Mouse (Mus musculus) CD8-positive naive resting alpha-beta T cell, adult 2 months (primary cell): ENCODE data around the gene Cox4i2.

Experiments used
- DNase-seq, 2 experiments: peaks; one replicate each; pipeline ENCODE4 v3.0.0; 2022; ENCODE audit warnings: low read depth in 2 of 2, low spot score in 2 of 2

The Cox4i2 gene

GRCm38 (mm10) chr2:152753944-152754711 is at the start of gene Cox4i2:
Gene Cox4i2 (plus strand): TSS chr2:152754173.
- DNase-seq = no peak

- DNase-seq = no peak
These were observed 49.7 kb upstream of the Cox4i2 start for GRCm38 (mm10) chr2:152704256-152704605.

GRCm38 (mm10) chr2:152704811-152705370 is 49.1 kb upstream of the Cox4i2 start:
- no peak for DNase-seq

- DNase-seq = no peak
These were observed 47.9 kb upstream of the Cox4i2 start for GRCm38 (mm10) chr2:152705993-152706571.

GRCm38 (mm10) chr2:152707186-152707585 is 46.8 kb upstream of the Cox4i2 start:
- DNase-seq = no peak

GRCm38 (mm10) chr2:152707627-152708026 is 46.3 kb upstream of the Cox4i2 start:
- DNase-seq = no peak

GRCm38 (mm10) chr2:152709066-152709465 is 44.9 kb upstream of the Cox4i2 start:
- DNase-seq = no peak

GRCm38 (mm10) chr2:152716241-152716772 is 37.7 kb upstream of the Cox4i2 start:
- DNase-seq = no peak

GRCm38 (mm10) chr2:152717652-152718051 is 36.3 kb upstream of the Cox4i2 start:
- no peak for DNase-seq

- no peak for DNase-seq
These were observed 35.9 kb upstream of the Cox4i2 start for GRCm38 (mm10) chr2:152718076-152718475.

- DNase-seq = no peak
These were observed 30.2 kb upstream of the Cox4i2 start for GRCm38 (mm10) chr2:152723651-152724331.

GRCm38 (mm10) chr2:152724332-152724723 is 29.6 kb upstream of the Cox4i2 start:
- no peak for DNase-seq

- no peak for DNase-seq
These were observed 28.7 kb upstream of the Cox4i2 start for GRCm38 (mm10) chr2:152725178-152725750.

- no peak for DNase-seq
These were observed 27.8 kb upstream of the Cox4i2 start for GRCm38 (mm10) chr2:152726213-152726612.

GRCm38 (mm10) chr2:152726751-152727335 is 27.1 kb upstream of the Cox4i2 start:
- DNase-seq = no peak

GRCm38 (mm10) chr2:152727795-152728510 is 26.0 kb upstream of the Cox4i2 start:
- DNase-seq = no peak

- no peak for DNase-seq
These were observed 25.4 kb upstream of the Cox4i2 start for GRCm38 (mm10) chr2:152728594-152728993.

- no peak for DNase-seq
These were observed 24.8 kb upstream of the Cox4i2 start for GRCm38 (mm10) chr2:152729013-152729635.

- DNase-seq = no peak
These were observed 24.3 kb upstream of the Cox4i2 start for GRCm38 (mm10) chr2:152729636-152730020.

- no peak for DNase-seq
These were observed 20.8 kb upstream of the Cox4i2 start for GRCm38 (mm10) chr2:152733201-152733600.
